Mouse (Mus musculus): ENCODE measurements around the gene Parg.
A peak's percentile ranks its signal among the peaks of the same experiment; 100 is the strongest.

Gene Parg

DNA sequence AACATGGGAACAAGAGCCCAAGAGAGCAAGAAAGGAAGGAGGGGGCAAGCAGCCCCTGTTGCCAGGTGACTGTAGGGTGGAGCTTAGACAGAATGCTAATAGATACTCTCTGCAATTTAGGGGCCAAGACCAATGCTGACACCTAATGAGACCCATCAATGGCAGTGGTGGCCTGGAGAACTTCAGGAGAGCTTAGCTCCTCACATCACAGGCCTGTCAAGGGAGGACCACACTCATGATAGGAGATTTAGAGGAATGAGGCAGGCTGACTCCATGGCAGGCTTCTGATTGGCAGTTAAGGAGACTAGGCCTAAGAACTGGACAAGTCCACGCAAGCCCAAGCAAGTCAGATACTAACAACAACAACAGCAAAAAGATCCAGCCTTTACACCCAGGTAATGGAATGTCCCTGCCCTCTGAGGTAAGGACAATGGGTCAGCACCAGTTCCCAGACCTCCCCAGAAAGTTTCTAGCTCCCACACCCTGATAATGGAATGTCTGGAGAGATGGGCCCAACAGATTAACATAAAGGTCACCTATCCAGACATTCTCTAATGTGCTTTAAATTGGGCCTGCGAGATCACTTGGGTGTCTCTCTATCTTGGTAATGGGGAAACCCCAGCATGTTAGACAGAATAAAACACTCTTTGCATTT is 109.8 kb downstream of the Parg start:
- TF ChIP-seq CTCF (conservative IDR thresholded peaks at IDR 0.05; ENCODE audit: low read length) (no peak), POU5F1 (IDR thresholded peaks at IDR 0.05; ENCODE audit: borderline replicate concordance, low read length) (no peak), NANOG (IDR thresholded peaks at IDR 0.05; ENCODE audit: borderline replicate concordance, low read length) (no peak)
- no peaks in the 10 kb centered on the region for H3K9me3 ChIP-seq (ENCODE audit: low read length)
- H3K27me3 ChIP-seq (ENCODE audit: insufficient read depth, low read length): no peaks in the 10 kb centered on the region
- H3K36me3 ChIP-seq (ENCODE audit: insufficient read depth, low read length): no peaks in the 10 kb centered on the region
- peaks cover 36% of the 10 kb centered on the region for H3K4me1 ChIP-seq (replicated peaks; ENCODE audit: low read depth, low read length)
- no peak overlapping the region for H3K4me3 ChIP-seq (replicated peaks; ENCODE audit: low read length)

DNA sequence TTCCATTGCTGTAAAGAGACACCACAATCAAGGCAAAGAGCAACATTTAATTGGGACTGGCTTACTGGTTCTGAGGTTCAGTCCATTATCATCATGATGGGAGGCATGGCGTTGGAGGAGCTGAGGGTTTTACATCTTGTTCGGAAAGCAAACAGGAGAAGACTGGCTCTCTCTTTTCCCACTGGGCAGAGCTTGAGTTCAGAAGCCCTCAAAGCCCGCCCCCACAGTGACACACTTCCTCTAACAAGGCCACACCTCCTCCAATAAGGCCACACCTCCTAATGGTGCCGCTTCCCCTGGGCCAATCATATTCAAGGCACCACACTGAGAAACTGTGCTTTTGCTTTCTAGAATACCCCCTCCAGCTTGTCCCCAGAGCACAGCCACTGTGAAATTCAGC is 116.1 kb downstream of the Parg start:
- TF ChIP-seq POU5F1 (IDR thresholded peaks at IDR 0.05; ENCODE audit: borderline replicate concordance, low read length) (no peak), CTCF (conservative IDR thresholded peaks at IDR 0.05; ENCODE audit: low read length) (no peak), NANOG (IDR thresholded peaks at IDR 0.05; ENCODE audit: borderline replicate concordance, low read length) (no peak)
- H3K27me3 ChIP-seq (ENCODE audit: insufficient read depth, low read length): no peaks in the 10 kb centered on the region
- peaks cover 49% of the 10 kb centered on the region for H3K4me1 ChIP-seq (replicated peaks; ENCODE audit: low read depth, low read length)
- peak overlapping the region; percentile 78 for H3K4me3 ChIP-seq (replicated peaks; ENCODE audit: low read length)
- no peaks in the 10 kb centered on the region for H3K36me3 ChIP-seq (ENCODE audit: insufficient read depth, low read length)
- no peaks in the 10 kb centered on the region for H3K9me3 ChIP-seq (ENCODE audit: low read length)

DNA sequence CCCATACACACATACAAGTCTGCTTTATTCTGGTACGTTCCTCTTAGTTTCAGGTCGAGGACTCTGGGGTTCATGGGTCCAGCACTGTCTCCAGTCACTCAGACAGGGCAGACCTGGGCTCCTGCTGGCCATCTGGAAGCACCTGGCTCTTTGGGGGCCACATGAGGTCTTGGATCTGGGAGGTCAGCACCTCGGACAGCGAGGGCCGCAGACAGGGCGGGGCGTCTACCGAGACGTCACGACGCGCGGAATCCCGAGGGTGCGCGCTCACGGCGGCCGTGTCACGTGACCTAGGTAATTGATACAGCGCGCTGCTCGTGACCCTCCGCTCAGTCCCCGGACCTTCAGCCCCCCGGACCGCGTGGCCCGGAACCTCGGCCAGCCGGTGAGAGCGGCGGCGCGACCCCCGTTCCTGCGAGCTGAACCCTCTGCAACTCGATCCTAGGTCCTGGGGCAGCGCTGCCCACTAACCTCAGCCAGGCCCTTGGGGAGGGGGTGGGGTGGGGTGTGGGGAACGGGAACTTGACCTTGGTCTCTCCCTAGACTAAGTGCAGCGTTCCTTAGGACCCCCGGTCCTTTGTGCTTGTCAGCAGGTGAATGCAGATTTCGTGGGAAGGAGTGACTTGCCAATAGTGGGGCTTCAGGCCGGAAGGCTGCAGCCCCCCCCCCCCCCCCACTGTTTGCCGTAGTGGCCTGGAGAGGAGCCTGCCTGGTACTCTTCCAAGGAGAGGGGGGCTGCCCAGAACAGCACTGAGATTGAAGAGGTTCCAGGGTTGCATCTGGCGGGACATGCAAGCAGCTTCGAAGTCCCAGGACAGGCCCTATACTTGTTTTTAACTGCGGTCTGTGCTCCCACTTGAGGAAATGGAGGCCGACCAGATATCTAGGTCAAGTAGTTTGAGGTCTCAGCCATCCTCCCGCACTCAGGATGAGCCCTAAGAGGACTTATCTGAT is 120.3 kb downstream of the Parg start, which contains the start of gene Ogdhl:
Gene Ogdhl, plus strand, starts transcription at position 288 of the 954 bp plus-strand sequence.
- peaks cover 61% of the 10 kb centered on the region for H3K4me1 ChIP-seq (replicated peaks; ENCODE audit: low read depth, low read length)
- peaks cover 35% of the 10 kb centered on the region for H3K36me3 ChIP-seq (ENCODE audit: insufficient read depth, low read length)
- H3K4me3 ChIP-seq (replicated peaks; ENCODE audit: low read length): peak within 1 kb of the TSS; percentile 88
- no peak for TF ChIP-seq POU5F1 (IDR thresholded peaks at IDR 0.05; ENCODE audit: borderline replicate concordance, low read length)
- no peak for TF ChIP-seq NANOG (IDR thresholded peaks at IDR 0.05; ENCODE audit: borderline replicate concordance, low read length)
- TF ChIP-seq CTCF (conservative IDR thresholded peaks at IDR 0.05; ENCODE audit: low read length): no peak
- no peaks in the 10 kb centered on the region for H3K27me3 ChIP-seq (ENCODE audit: insufficient read depth, low read length)
- H3K9me3 ChIP-seq (ENCODE audit: low read length): no peaks in the 10 kb centered on the region

DNA sequence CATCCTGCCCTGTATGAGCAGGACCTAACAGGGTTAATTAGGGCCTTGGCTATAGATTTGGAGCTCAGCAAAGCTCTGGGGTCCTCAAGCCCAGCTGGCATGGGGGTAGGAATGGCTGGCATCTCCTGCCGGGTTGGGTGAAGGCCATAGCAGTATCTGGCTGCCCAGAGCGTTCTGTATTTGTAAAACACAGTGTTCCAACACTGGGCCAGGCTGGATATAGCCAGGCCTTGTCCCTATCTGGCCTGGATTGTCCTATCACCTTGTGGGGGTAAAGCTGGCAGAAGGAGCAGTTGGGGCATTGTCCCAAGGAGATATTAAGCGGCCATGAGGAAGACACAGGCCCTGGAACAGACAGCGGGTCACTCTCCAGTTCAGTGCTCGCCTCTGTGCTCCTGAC is 121.5 kb downstream of the Parg start:
- Histone ChIP-seq H3K27me3 (ENCODE audit: insufficient read depth, low read length) (no peaks in the 10 kb centered on the region), H3K4me1 (replicated peaks; ENCODE audit: low read depth, low read length) (peaks cover 53% of the 10 kb centered on the region), H3K36me3 (ENCODE audit: insufficient read depth, low read length) (peaks cover 46% of the 10 kb centered on the region), H3K9me3 (ENCODE audit: low read length) (no peaks in the 10 kb centered on the region), H3K4me3 (replicated peaks; ENCODE audit: low read length) (peak overlapping the region; percentile 88)
- TF ChIP-seq NANOG (IDR thresholded peaks at IDR 0.05; ENCODE audit: borderline replicate concordance, low read length) (no peak), POU5F1 (IDR thresholded peaks at IDR 0.05; ENCODE audit: borderline replicate concordance, low read length) (no peak), CTCF (conservative IDR thresholded peaks at IDR 0.05; ENCODE audit: low read length) (no peak)

DNA sequence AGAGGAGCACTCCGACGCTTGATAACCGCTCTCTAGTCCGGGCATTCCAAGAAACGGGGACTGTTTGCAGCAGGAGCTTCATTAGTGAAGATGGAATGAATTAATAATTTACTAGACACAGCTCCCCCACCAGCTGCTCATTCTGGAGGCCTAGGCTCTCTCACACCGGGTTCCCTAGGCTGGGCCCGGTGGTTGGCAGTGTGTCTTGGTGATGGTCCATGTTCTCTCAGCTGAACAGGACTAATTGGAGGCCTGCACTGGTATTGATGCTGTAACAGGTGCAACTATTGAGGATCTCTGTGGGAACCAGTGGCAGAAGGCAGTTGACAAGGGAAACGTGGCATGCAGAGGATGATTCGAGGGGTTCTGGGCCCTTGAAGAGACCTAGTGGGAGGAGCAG is 125.6 kb downstream of the Parg start:
- no peaks in the 10 kb centered on the region for H3K9me3 ChIP-seq (ENCODE audit: low read length)
- peaks cover 28% of the 10 kb centered on the region for H3K4me1 ChIP-seq (replicated peaks; ENCODE audit: low read depth, low read length)
- no peak overlapping the region for H3K4me3 ChIP-seq (replicated peaks; ENCODE audit: low read length)
- TF ChIP-seq POU5F1 (IDR thresholded peaks at IDR 0.05; ENCODE audit: borderline replicate concordance, low read length) (no peak), NANOG (IDR thresholded peaks at IDR 0.05; ENCODE audit: borderline replicate concordance, low read length) (no peak), CTCF (conservative IDR thresholded peaks at IDR 0.05; ENCODE audit: low read length) (no peak)
- peaks cover 75% of the 10 kb centered on the region for H3K36me3 ChIP-seq (ENCODE audit: insufficient read depth, low read length)
- H3K27me3 ChIP-seq (ENCODE audit: insufficient read depth, low read length): no peaks in the 10 kb centered on the region

DNA sequence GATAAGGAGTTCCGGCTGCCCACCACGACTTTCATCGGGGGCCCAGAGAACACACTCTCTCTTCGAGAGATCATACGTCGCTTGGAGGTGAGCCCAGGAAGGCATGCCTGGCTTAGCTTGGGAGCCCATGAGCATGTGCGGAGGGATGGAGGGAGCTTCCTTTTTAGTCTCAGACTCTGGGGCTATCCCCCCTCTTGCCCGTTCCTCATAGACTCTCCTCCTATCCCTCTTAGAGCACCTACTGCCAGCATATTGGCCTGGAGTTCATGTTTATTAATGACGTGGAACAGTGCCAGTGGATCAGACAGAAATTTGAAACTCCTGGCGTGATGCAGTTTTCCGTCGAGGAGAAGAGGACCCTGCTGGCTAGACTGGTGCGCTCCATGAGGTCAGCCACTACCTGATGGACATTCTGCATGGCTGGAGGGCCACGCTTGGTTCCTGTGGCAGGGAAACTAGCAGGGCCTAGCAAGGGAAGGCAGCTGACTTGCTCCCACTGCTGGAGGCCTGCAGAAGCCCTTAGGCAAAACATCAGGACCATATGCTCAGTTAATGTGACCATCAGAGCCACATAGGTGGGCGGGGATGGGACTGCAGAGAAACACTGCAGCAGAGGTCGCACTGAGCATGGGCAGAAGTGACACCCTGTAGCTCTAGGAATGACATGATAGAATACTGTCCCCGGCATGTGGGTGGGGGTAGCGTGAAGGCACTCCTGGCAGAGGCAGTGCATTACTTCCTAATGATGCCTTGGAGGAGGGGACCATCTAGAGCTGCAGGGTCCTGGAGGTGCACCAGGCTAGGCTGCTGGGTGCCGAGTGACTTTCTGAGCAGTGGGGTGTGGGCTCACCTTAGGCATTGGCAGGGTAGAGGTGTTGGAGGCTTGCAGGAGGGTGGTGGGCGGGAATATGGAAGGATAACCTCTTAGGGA is 131.0 kb downstream of the Parg start:
- no peaks in the 10 kb centered on the region for H3K9me3 ChIP-seq (ENCODE audit: low read length)
- no peaks in the 10 kb centered on the region; the same call in 1 of the 2 replicates for H3K4me1 ChIP-seq (replicated peaks; ENCODE audit: low read depth, low read length)
- TF ChIP-seq NANOG (IDR thresholded peaks at IDR 0.05; ENCODE audit: borderline replicate concordance, low read length) (no peak), CTCF (conservative IDR thresholded peaks at IDR 0.05; ENCODE audit: low read length) (no peak), POU5F1 (IDR thresholded peaks at IDR 0.05; ENCODE audit: borderline replicate concordance, low read length) (no peak)
- H3K27me3 ChIP-seq (ENCODE audit: insufficient read depth, low read length): no peaks in the 10 kb centered on the region
- H3K4me3 ChIP-seq (replicated peaks; ENCODE audit: low read length): no peak overlapping the region
- H3K36me3 ChIP-seq (ENCODE audit: insufficient read depth, low read length): peaks cover 86% of the 10 kb centered on the region

DNA sequence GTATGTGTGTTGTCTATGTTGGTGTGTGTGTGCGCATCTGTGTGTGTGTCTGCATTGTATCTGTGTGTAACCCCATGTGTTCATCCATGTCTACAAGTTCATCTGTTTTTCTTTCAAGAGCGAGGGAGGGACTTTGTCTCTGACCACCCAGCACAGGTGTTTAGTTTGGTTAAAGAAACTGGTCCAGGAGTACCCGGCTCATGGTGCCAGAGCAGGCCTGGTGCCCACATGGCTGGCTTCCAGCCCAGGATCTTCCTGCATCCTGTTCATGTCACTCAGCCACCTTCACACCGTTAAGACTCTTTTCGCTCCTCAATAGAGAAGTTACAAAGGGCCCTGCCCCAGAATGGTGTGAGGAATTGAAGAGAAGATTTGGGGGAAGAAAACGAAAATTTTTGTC is 134.3 kb downstream of the Parg start:
- Histone ChIP-seq H3K4me3 (replicated peaks; ENCODE audit: low read length) (no peak overlapping the region), H3K36me3 (ENCODE audit: insufficient read depth, low read length) (peaks cover 96% of the 10 kb centered on the region), H3K9me3 (ENCODE audit: low read length) (no peaks in the 10 kb centered on the region), H3K27me3 (ENCODE audit: insufficient read depth, low read length) (no peaks in the 10 kb centered on the region), H3K4me1 (replicated peaks; ENCODE audit: low read depth, low read length) (no peaks in the 10 kb centered on the region; the same call in 1 of the 2 replicates)
- TF ChIP-seq CTCF (conservative IDR thresholded peaks at IDR 0.05; ENCODE audit: low read length) (no peak), NANOG (IDR thresholded peaks at IDR 0.05; ENCODE audit: borderline replicate concordance, low read length) (no peak)

Measured in E14TG2a.4 (cell line).